Mouse (Mus musculus) heart, postnatal 0 days (tissue): ENCODE results near the gene Lrrc28.

Experiments
- CTCF ChIP-seq: IDR thresholded peaks from 2 replicates; pipeline ENCODE4 v1.5.1; 2016; ENCODE audit warnings: antibody characterized with exemption, control low read depth, low read depth
- EP300 ChIP-seq: IDR thresholded peaks from 2 replicates; pipeline ENCODE4 v1.6.1; 2016; ENCODE audit warnings: antibody characterized with exemption, low read depth

GRCm38 (mm10) chr7:67691036-67691435 lies 46.0 kb upstream of the Lrrc28 start:
- TF ChIP-seq CTCF, result no peak
- no peak for TF ChIP-seq EP300
